9 mouse cellular contexts compared by ENCODE assay signal in the genomic region with DNA sequence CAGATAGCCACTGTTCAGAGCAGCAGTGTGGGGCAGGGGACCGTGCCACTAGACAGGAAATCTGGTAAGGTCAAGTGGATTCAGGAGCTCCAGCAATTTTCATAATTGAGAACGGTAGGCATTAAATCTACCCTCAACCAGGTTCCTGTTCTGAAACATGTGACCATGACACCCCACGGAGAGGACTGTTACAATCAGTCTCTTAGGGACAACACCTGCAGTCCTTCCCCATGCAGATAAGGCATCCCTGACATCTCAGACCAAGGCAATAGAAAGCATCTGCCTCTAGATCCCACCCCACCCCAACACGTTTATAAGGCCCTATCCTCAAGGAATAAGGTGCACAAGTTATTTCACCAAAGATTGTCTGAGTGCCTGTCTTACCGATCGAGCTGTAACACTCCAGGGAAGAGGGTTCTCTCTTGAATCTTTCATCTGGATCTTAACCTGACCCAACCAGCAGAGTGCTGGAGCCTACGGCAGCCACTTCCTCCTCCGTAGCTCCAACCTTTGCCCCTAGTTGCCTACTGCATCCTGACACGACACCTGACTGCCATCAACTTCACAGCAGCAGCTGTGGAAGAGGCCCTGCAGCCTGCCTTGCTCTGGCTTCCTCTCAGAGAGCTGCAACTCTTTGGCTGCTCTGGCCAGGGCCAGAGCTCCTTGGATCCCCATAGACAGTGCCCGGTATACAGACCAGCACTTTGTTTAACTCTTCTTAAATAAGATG. TPM values are rescaled to one million over a fixed set of nuclear protein-coding genes. Genes with fewer than 3 reads are reported as not detected.
A peak's percentile ranks its signal among the peaks of the same experiment; 100 is the strongest.
DNase-seq lines count a peak whose midpoint lies in the region; ATAC-seq and TF ChIP-seq lines count a peak whose summit lies in the region.
"Had no signal": no experiment of that assay in that cellular context is flagged by ENCODE, and none has a peak within 500 bp of the region (broad histone marks: within the 10 kb centered on the region; RNA-seq: fewer than 3 reads in every experiment).

No protein-coding gene starts in this region.

- intact Hi-C loops in left cerebral cortex, adult 2 months (cut with DNase I): no loop called here
- intact Hi-C loops in left cerebral cortex, postnatal 4 days (cut with DNase I): loop anchor here (10.0 kb wide), 1 partner anchor 112 kb away; a partner anchor contains a TSS

- peaks cover 31% of the 10 kb centered on the region for H3K4me1 ChIP-seq in hindbrain, embryonic 10.5 days (replicated peaks)

- H3K4me3 ChIP-seq in left cerebral cortex, adult 2 months: no peak overlapping the region
- no peak overlapping the region for H3K4me3 ChIP-seq in hindbrain, embryonic 10.5 days

- 77% methylated on average over 10 of the region's 10 CpGs for WGBS in hindbrain, embryonic 10.5 days

- no peaks in the 10 kb centered on the region for H3K36me3 ChIP-seq in hindbrain, embryonic 10.5 days

- H3K9me3 ChIP-seq in hindbrain, embryonic 10.5 days: no peaks in the 10 kb centered on the region

- TF ChIP-seq CTCF in left cerebral cortex, adult 2 months (IDR thresholded peaks at IDR 0.05): no peak

- DNase-seq in left cerebral cortex, adult 2 months (ENCODE audit: extremely low spot score in 1 of 2, low spot score in 2 of 2): no peak
- DNase-seq in left cerebral cortex, postnatal 4 days: no peak
- DNase-seq in hindbrain, embryonic 10.5 days (ENCODE audit: low spot score): no peak
- DNase-seq in thymus, postnatal 10 days (ENCODE audit: low spot score in 2 of 2): peak; percentile 56 to 58
- DNase-seq in urinary bladder, postnatal 36 days (ENCODE audit: low spot score in 2 of 2): no peak
- no peak for DNase-seq in lung, adult 18-20 months
- DNase-seq in Muller cell, postnatal 12 days (ENCODE audit: inconsistent ontology term): no peak
- DNase-seq: lung, postnatal 36 days had no signal

- H3K27ac ChIP-seq in left cerebral cortex, adult 2 months: peak overlapping the region; percentile 76
- peak overlapping the region; percentile 87 for H3K27ac ChIP-seq in hindbrain, embryonic 10.5 days

- peak; percentile 62; the same call in 1 of the 2 replicates for ATAC-seq in megakaryocyte-erythroid progenitor cell, adult 5-6 weeks (replicated peaks; ENCODE audit: low FRiP score, low TSS enrichment, poor library complexity, severe bottlenecking)

- H3K27me3 ChIP-seq in hindbrain, embryonic 10.5 days (ENCODE audit: insufficient read depth, poor library complexity, severe bottlenecking): no peaks in the 10 kb centered on the region

RNA-seq across cellular contexts. Expression of a gene that starts 50.2 kb away (rescaled TPM):
- 100 to 1,000 TPM; 216 to 221 TPM for total RNA-seq in left cerebral cortex, adult 2 months (2021)
- total RNA-seq in left cerebral cortex, postnatal 4 days (2021): 10 to 100 TPM; 86.8 to 90.6 TPM
- polyA plus RNA-seq in hindbrain, embryonic 10.5 days (2016; fragmentation: Nextera tagmentation; extraction: Ambion mirVana): 21.6 and 30.7 TPM in 2 replicates
- 15.9 and 19.0 TPM in 2 replicates for total RNA-seq in megakaryocyte-erythroid progenitor cell, adult 5-6 weeks (2014; fragmentation: Nextera tagmentation)
- total RNA-seq in megakaryocyte-erythroid progenitor cell, adult 5-6 weeks (2017): 3.9 and 5.3 TPM in 2 replicates

RNA-seq across cellular contexts. Expression of a gene that starts 50.6 kb away (rescaled TPM):
- 10 to 100 TPM; 11.7 to 12.5 TPM for total RNA-seq in left cerebral cortex, adult 2 months (2021)
- 1 to 10 TPM; 4.7 to 4.8 TPM for total RNA-seq in left cerebral cortex, postnatal 4 days (2021)
- polyA plus RNA-seq in hindbrain, embryonic 10.5 days (2016; fragmentation: Nextera tagmentation; extraction: Ambion mirVana): 2.8 and 6.0 TPM in 2 replicates
- total RNA-seq in megakaryocyte-erythroid progenitor cell, adult 5-6 weeks (2014; fragmentation: Nextera tagmentation): 0.68 TPM in 1 of 2 replicates, not detected in the other
- 0.19 and 0.66 TPM in 2 replicates for total RNA-seq in megakaryocyte-erythroid progenitor cell, adult 5-6 weeks (2017)

Comparison
In these comparisons a context has a peak if more than half of its experiments do, and no peak if none do; other contexts are left out.
1. DNase-seq: peak in thymus, postnatal 10 days (2 of 2); none in left cerebral cortex, adult 2 months (0 of 2), left cerebral cortex, postnatal 4 days (single experiment), hindbrain, embryonic 10.5 days (single experiment), urinary bladder, postnatal 36 days (0 of 2), lung, adult 18-20 months (0 of 2) and Muller cell, postnatal 12 days (single experiment).
2. RNA of a gene that starts 50.2 kb away (total RNA-seq): 216 to 221 TPM in left cerebral cortex, adult 2 months and 86.8 to 90.6 TPM in left cerebral cortex, postnatal 4 days; 3.9 to 19.0 TPM in megakaryocyte-erythroid progenitor cell, adult 5-6 weeks; every median in the first group is over 4 times any median in the second.